ENCODE assay signal across 9 mouse cellular contexts in genomic region chr17:80801991-80802390, GRCm38 (mm10).
DNase-seq lines count a peak whose midpoint lies in the region; ATAC-seq and TF ChIP-seq lines count a peak whose summit lies in the region.
"Had no signal": no experiment of that assay in that cellular context is flagged by ENCODE, and none has a peak within 500 bp of the region (broad histone marks: within the 10 kb centered on the region; RNA-seq: fewer than 3 reads in every experiment).

No protein-coding gene starts in this region.

- peak overlapping the region; percentile 55 for H3K27ac ChIP-seq in heart, embryonic 12.5 days (ENCODE audit: poor library complexity, severe bottlenecking)
- peak overlapping the region; percentile 66 for H3K27ac ChIP-seq in testis, adult 2 months (ENCODE audit: control insufficient read depth, insufficient read depth, low read depth, low read length)
- peak overlapping the region; percentile 78 for H3K27ac ChIP-seq in limb, embryonic 10.5 days
- H3K27ac ChIP-seq: neural tube, embryonic 12.5 days had no signal

- peak overlapping the region; percentile 19 for H3K4me3 ChIP-seq in heart, embryonic 12.5 days
- H3K4me3 ChIP-seq in testis, adult 2 months (ENCODE audit: control insufficient read depth, low read depth, low read length): no peak overlapping the region; the same call in 1 of the 2 replicates
- no peak overlapping the region for H3K4me3 ChIP-seq in limb, embryonic 10.5 days
- H3K4me3 ChIP-seq: neural tube, embryonic 12.5 days had no signal

- no peak for DNase-seq in heart, adult 11 months
- no peak for DNase-seq in testis, postnatal 14 days (ENCODE audit: low spot score)
- no peak for DNase-seq in limb, embryonic 10.5 days (ENCODE audit: low spot score)
- no peak for DNase-seq in urinary bladder, postnatal 36 days (ENCODE audit: low spot score in 2 of 2)
- DNase-seq in Muller cell, postnatal 12 days (ENCODE audit: inconsistent ontology term): no peak
- no peak for DNase-seq in lung, postnatal 14 days

- H3K36me3 ChIP-seq in heart, embryonic 12.5 days: no peaks in the 10 kb centered on the region
- H3K36me3 ChIP-seq in testis, adult 2 months (ENCODE audit: control insufficient read depth, insufficient read depth, low read length): no peaks in the 10 kb centered on the region
- H3K36me3 ChIP-seq in limb, embryonic 10.5 days: no peaks in the 10 kb centered on the region
- H3K36me3 ChIP-seq: neural tube, embryonic 12.5 days had no signal

- no peak for TF ChIP-seq CTCF in testis, adult 2 months (IDR thresholded peaks at IDR 0.05; ENCODE audit: control insufficient read depth, insufficient read depth, insufficient replicate concordance, low read depth, low read length)

- peaks cover 30% of the 10 kb centered on the region for H3K4me1 ChIP-seq in heart, embryonic 12.5 days (replicated peaks)
- H3K4me1 ChIP-seq in testis, adult 2 months (ENCODE audit: control insufficient read depth, insufficient read depth, low read length): peaks cover 14% of the 10 kb centered on the region
- peaks cover 27% of the 10 kb centered on the region for H3K4me1 ChIP-seq in limb, embryonic 10.5 days
- H3K4me1 ChIP-seq: neural tube, embryonic 12.5 days had no signal

- 0 out of 2 replicates have a peak overlapping the region, but pooled peaks have one; percentile 2 for H3K9ac ChIP-seq in heart, embryonic 12.5 days
- H3K9ac ChIP-seq: neural tube, embryonic 12.5 days had no signal

- no peak for ATAC-seq in heart, embryonic 12.5 days (ENCODE audit: insufficient number of reproducible peaks, low FRiP score)

- no peak for TF ChIP-seq POLR2A in testis, adult 2 months (IDR thresholded peaks at IDR 0.05; ENCODE audit: control insufficient read depth, low read depth, low read length)

- H3K9me3 ChIP-seq in heart, embryonic 12.5 days (replicated peaks): no peaks in the 10 kb centered on the region; the same call in 1 of the 2 replicates
- no peaks in the 10 kb centered on the region for H3K9me3 ChIP-seq in limb, embryonic 10.5 days (replicated peaks)
- H3K9me3 ChIP-seq: neural tube, embryonic 12.5 days had no signal

- H3K4me2 ChIP-seq in heart, embryonic 12.5 days: peak overlapping the region; percentile 56
- H3K4me2 ChIP-seq: neural tube, embryonic 12.5 days had no signal

- H3K27me3 ChIP-seq in heart, embryonic 12.5 days (replicated peaks): no peaks in the 10 kb centered on the region
- H3K27me3 ChIP-seq in testis, adult 2 months (ENCODE audit: control insufficient read depth, insufficient read depth, low read length): no peaks in the 10 kb centered on the region
- no peaks in the 10 kb centered on the region for H3K27me3 ChIP-seq in limb, embryonic 10.5 days (ENCODE audit: low read depth, poor library complexity, severe bottlenecking)
- H3K27me3 ChIP-seq: neural tube, embryonic 12.5 days had no signal

- WGBS in heart, embryonic 12.5 days: 32% methylated on average over 8 of the region's 8 CpGs
- 55% methylated on average over 8 of the region's 8 CpGs for WGBS in limb, embryonic 10.5 days
